Mouse (Mus musculus) liver, adult 2 months (tissue): ENCODE data around the gene Dcst2.

Experiments
- CTCF ChIP-seq: fragments of 200-500 bp; IDR thresholded peaks from 2 replicates; pipeline ENCODE4 v1.5.1; 2011; ENCODE audit warnings: low read depth, low read length, control low read depth
- POLR2A ChIP-seq: fragments of 200-500 bp; IDR thresholded peaks from 2 replicates; pipeline ENCODE4 v1.6.1; 2011; ENCODE audit warnings: low read length, control low read depth; ENCODE audit not compliant: insufficient read depth; ENCODE audit errors: extremely low read depth

DNA sequence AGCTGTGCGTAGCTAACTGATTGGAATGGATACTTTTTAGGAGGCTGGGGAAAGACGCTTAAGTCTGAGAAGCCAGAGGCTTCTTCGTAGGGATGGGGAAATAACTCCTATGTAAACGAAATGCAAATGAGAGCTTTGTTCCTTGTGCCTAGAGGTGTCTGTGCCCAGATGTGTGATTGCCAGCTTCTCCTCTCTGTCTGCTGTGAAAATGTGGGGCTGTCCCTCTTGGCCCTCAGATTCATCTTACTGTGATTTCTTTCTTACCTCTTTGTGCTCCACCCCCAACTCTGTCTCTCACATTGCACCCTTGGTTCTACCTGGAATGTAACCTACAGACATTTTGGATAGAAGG lies 34.9 kb downstream of the Dcst2 start:
- no peak for TF ChIP-seq POLR2A
- TF ChIP-seq CTCF = no peak
